Comparison of ENCODE assay signal across 20 mouse cellular contexts in the genomic region with DNA sequence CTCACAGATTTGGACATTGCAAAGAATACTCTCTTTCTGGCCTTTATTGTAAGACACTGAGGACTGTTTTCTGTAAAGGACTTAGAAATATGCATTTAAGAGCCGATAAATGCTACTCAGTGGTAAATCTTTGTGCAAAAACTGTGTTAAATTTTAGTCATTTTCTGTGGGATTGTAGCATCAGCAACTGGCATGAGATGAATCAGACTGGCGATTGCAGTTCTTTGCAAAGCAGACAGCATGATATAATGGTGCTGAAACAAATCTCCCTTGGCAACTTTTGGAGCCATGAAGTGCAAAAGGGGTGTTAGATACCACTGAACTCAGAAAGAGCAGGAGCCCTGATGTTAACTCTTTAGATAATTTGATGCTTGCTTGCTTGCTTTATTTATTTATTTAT.
DNase-seq lines count a peak whose midpoint lies in the region; ATAC-seq and TF ChIP-seq lines count a peak whose summit lies in the region.
"Had no signal": no experiment of that assay in that cellular context is flagged by ENCODE, and none has a peak within 500 bp of the region (broad histone marks: within the 10 kb centered on the region; RNA-seq: fewer than 3 reads in every experiment).

No protein-coding gene starts in this region.

- H3K9me3 ChIP-seq in forebrain, postnatal 0 days (ENCODE audit: low read length), result no peaks in the 10 kb centered on the region
- no peaks in the 10 kb centered on the region for H3K9me3 ChIP-seq in forebrain, embryonic 15.5 days
- H3K9me3 ChIP-seq in midbrain, embryonic 14.5 days (ENCODE audit: control insufficient read depth, low read length), result no peaks in the 10 kb centered on the region
- no peaks in the 10 kb centered on the region for H3K9me3 ChIP-seq in midbrain, embryonic 11.5 days (ENCODE audit: control insufficient read depth, low read length)
- H3K9me3 ChIP-seq: embryonic facial prominence, embryonic 13.5 days; forebrain, embryonic 12.5 days; heart, embryonic 10.5 days; hindbrain, embryonic 13.5 days had no signal

- no peak overlapping the region for H3K4me3 ChIP-seq in forebrain, postnatal 0 days (ENCODE audit: low read depth, low read length)
- H3K4me3 ChIP-seq in forebrain, embryonic 15.5 days, result no peak overlapping the region
- no peak overlapping the region for H3K4me3 ChIP-seq in layer of hippocampus, adult 2 months
- no peak overlapping the region for H3K4me3 ChIP-seq in midbrain, embryonic 14.5 days (replicated peaks; ENCODE audit: low read depth, low read length)
- H3K4me3 ChIP-seq in midbrain, embryonic 11.5 days (ENCODE audit: low read depth, low read length), result no peak overlapping the region
- H3K4me3 ChIP-seq: embryonic facial prominence, embryonic 13.5 days; forebrain, embryonic 12.5 days; gastrocnemius, adult 2 months; heart, embryonic 10.5 days; hindbrain, embryonic 13.5 days had no signal

- ATAC-seq in forebrain, postnatal 0 days, result no peak
- no peak for ATAC-seq in forebrain, embryonic 15.5 days (replicated peaks)
- no peak for ATAC-seq in midbrain, embryonic 14.5 days (ENCODE audit: low FRiP score, low TSS enrichment)
- no peak for ATAC-seq in midbrain, embryonic 11.5 days (ENCODE audit: low FRiP score)

- H3K4me1 ChIP-seq in forebrain, postnatal 0 days (ENCODE audit: insufficient read depth), result no peaks in the 10 kb centered on the region
- H3K4me1 ChIP-seq in forebrain, embryonic 15.5 days, result no peaks in the 10 kb centered on the region
- H3K4me1 ChIP-seq in midbrain, embryonic 14.5 days (ENCODE audit: control insufficient read depth, insufficient read depth, low read length), result no peaks in the 10 kb centered on the region
- no peaks in the 10 kb centered on the region for H3K4me1 ChIP-seq in midbrain, embryonic 11.5 days (ENCODE audit: control insufficient read depth, insufficient read depth, low read length)
- H3K4me1 ChIP-seq: embryonic facial prominence, embryonic 13.5 days; forebrain, embryonic 12.5 days; heart, embryonic 10.5 days; hindbrain, embryonic 13.5 days had no signal

- H3K27me3 ChIP-seq in forebrain, postnatal 0 days (ENCODE audit: insufficient read depth, low read length), result no peaks in the 10 kb centered on the region
- no peaks in the 10 kb centered on the region for H3K27me3 ChIP-seq in forebrain, embryonic 15.5 days
- H3K27me3 ChIP-seq in midbrain, embryonic 14.5 days (ENCODE audit: control insufficient read depth, insufficient read depth, low read length), result no peaks in the 10 kb centered on the region
- H3K27me3 ChIP-seq in midbrain, embryonic 11.5 days (ENCODE audit: control insufficient read depth, insufficient read depth, low read length), result no peaks in the 10 kb centered on the region
- H3K27me3 ChIP-seq: embryonic facial prominence, embryonic 13.5 days; forebrain, embryonic 12.5 days; hindbrain, embryonic 13.5 days had no signal

- H3K9ac ChIP-seq in forebrain, postnatal 0 days, result no peak overlapping the region
- H3K9ac ChIP-seq in forebrain, embryonic 15.5 days (replicated peaks), result no peak overlapping the region
- no peak overlapping the region for H3K9ac ChIP-seq in midbrain, embryonic 14.5 days (replicated peaks; ENCODE audit: low read length)
- H3K9ac ChIP-seq in midbrain, embryonic 11.5 days (ENCODE audit: low read length), result no peak overlapping the region
- H3K9ac ChIP-seq: embryonic facial prominence, embryonic 13.5 days; forebrain, embryonic 12.5 days; hindbrain, embryonic 13.5 days had no signal

- H3K27ac ChIP-seq in forebrain, postnatal 0 days (ENCODE audit: low read depth, low read length), result no peak overlapping the region
- no peak overlapping the region for H3K27ac ChIP-seq in forebrain, embryonic 15.5 days (replicated peaks)
- 0 out of 2 replicates have a peak overlapping the region, but pooled peaks have one; percentile 28 for H3K27ac ChIP-seq in layer of hippocampus, adult 2 months
- H3K27ac ChIP-seq in midbrain, embryonic 14.5 days (replicated peaks; ENCODE audit: low read depth, low read length), result no peak overlapping the region
- no peak overlapping the region for H3K27ac ChIP-seq in midbrain, embryonic 11.5 days (ENCODE audit: low read depth, low read length)
- H3K27ac ChIP-seq: embryonic facial prominence, embryonic 13.5 days; forebrain, embryonic 12.5 days; gastrocnemius, adult 2 months; heart, embryonic 10.5 days; hindbrain, embryonic 13.5 days had no signal

- H3K4me2 ChIP-seq in forebrain, postnatal 0 days (ENCODE audit: low read depth), result no peak overlapping the region
- H3K4me2 ChIP-seq in forebrain, embryonic 15.5 days (replicated peaks), result no peak overlapping the region
- no peak overlapping the region for H3K4me2 ChIP-seq in midbrain, embryonic 14.5 days (ENCODE audit: low read length)
- no peak overlapping the region for H3K4me2 ChIP-seq in midbrain, embryonic 11.5 days
- H3K4me2 ChIP-seq: embryonic facial prominence, embryonic 13.5 days; forebrain, embryonic 12.5 days; hindbrain, embryonic 13.5 days had no signal

- TF ChIP-seq CTCF in forebrain, postnatal 0 days (IDR thresholded peaks at IDR 0.05; ENCODE audit: low read depth), result no peak
- no peak for TF ChIP-seq CTCF in layer of hippocampus, adult 2 months (conservative IDR thresholded peaks at IDR 0.05)

- 51% methylated on average over 2 of the region's 2 CpGs for WGBS in forebrain, postnatal 0 days
- WGBS in forebrain, embryonic 15.5 days, result 76% methylated on average over 2 of the region's 2 CpGs
- 87% methylated on average over 2 of the region's 2 CpGs for WGBS in midbrain, embryonic 14.5 days
- WGBS in midbrain, embryonic 11.5 days, result 94% methylated on average over 2 of the region's 2 CpGs

- no peaks in the 10 kb centered on the region for H3K36me3 ChIP-seq in forebrain, postnatal 0 days (ENCODE audit: insufficient read depth)
- no peaks in the 10 kb centered on the region for H3K36me3 ChIP-seq in forebrain, embryonic 15.5 days
- H3K36me3 ChIP-seq in midbrain, embryonic 14.5 days (ENCODE audit: control insufficient read depth, insufficient read depth, low read length), result no peaks in the 10 kb centered on the region
- no peaks in the 10 kb centered on the region for H3K36me3 ChIP-seq in midbrain, embryonic 11.5 days (ENCODE audit: control insufficient read depth, insufficient read depth, low read length)
- H3K36me3 ChIP-seq: embryonic facial prominence, embryonic 13.5 days; forebrain, embryonic 12.5 days; heart, embryonic 10.5 days; hindbrain, embryonic 13.5 days had no signal

- peak; percentile 31 for DNase-seq in forebrain, postnatal 0 days
- peak in 1 of 2 experiments; percentile 7 for DNase-seq in layer of hippocampus, adult 2 months (ENCODE audit: low spot score in 2 of 2)
- DNase-seq in layer of hippocampus, postnatal 10 days (ENCODE audit: low spot score in 2 of 2), result no peak
- peak; percentile 3 for DNase-seq in midbrain, embryonic 14.5 days
- no peak for DNase-seq in midbrain, embryonic 11.5 days (ENCODE audit: low spot score, missing footprints)
- peak; percentile 67 for DNase-seq in brain, adult 2 months (ENCODE audit: low read depth, low spot score)
- no peak for DNase-seq in thymus, postnatal 36 days
- DNase-seq: adrenal gland, postnatal 10 days; cerebellum, adult 18-20 months; cerebellum, adult 9-11 months; cerebellum, postnatal 36 days; gastrocnemius, adult 2 months; gastrocnemius, postnatal 25 days; heart, adult 18-20 months; heart, postnatal 10 days had no signal

Comparison
In these comparisons a context has a peak if more than half of its experiments do, and no peak if none do; other contexts are left out.
1. DNase-seq: peak in forebrain, postnatal 0 days (single experiment), midbrain, embryonic 14.5 days (single experiment) and brain, adult 2 months (single experiment); none in layer of hippocampus, postnatal 10 days (0 of 2), midbrain, embryonic 11.5 days (single experiment) and thymus, postnatal 36 days (0 of 2).